In genomic region chr7:45491264-45491663, GRCm38 (mm10) we compare ENCODE assay signal across 10 mouse cellular contexts. TPM values are rescaled to one million over a fixed set of nuclear protein-coding genes. Genes with fewer than 3 reads are reported as not detected.
DNase-seq lines count a peak whose midpoint lies in the region; ATAC-seq lines count a peak whose summit lies in the region.
"Had no signal": no experiment of that assay in that cellular context is flagged by ENCODE, and none has a peak within 500 bp of the region (broad histone marks: within the 10 kb centered on the region; RNA-seq: fewer than 3 reads in every experiment).

No protein-coding gene starts in this region.

- DNase-seq in adrenal gland, adult (ENCODE audit: inconsistent age in 2 of 2, low spot score in 1 of 2): peak; percentile 65 to 83
- no peak for DNase-seq in adrenal gland, postnatal 4 days (ENCODE audit: low spot score in 2 of 2)
- DNase-seq in urinary bladder, postnatal 14 days (ENCODE audit: low spot score): peak; percentile 39
- no peak for DNase-seq in urinary bladder, postnatal 4 days (ENCODE audit: low spot score in 2 of 2)
- no peak for DNase-seq in liver, embryonic 11.5 days (ENCODE audit: low spot score)
- DNase-seq in embryo, embryonic 11 days: no peak
- no peak for DNase-seq in midbrain, embryonic 10.5 days (ENCODE audit: low spot score)
- no peak for DNase-seq in T-cell, adult 2 months (ENCODE audit: low spot score)
- DNase-seq: right cerebral cortex, postnatal 14 days had no signal

- 18% methylated on average over 3 of the region's 3 CpGs for WGBS in liver, embryonic 11.5 days
- WGBS in midbrain, embryonic 10.5 days: 24% methylated on average over 3 of the region's 3 CpGs

- peak overlapping the region; percentile 71 for H3K27ac ChIP-seq in liver, embryonic 11.5 days (ENCODE audit: low read depth, low read length)
- H3K27ac ChIP-seq in midbrain, embryonic 10.5 days (replicated peaks): no peak overlapping the region

- 0 out of 2 replicates have a peak overlapping the region, but pooled peaks have one; percentile 16 for H3K9ac ChIP-seq in liver, embryonic 11.5 days (ENCODE audit: low read depth, low read length)

- H3K4me1 ChIP-seq in liver, embryonic 11.5 days (replicated peaks; ENCODE audit: control insufficient read depth, insufficient read depth, low read length): peaks cover 41% of the 10 kb centered on the region
- peaks cover 42% of the 10 kb centered on the region for H3K4me1 ChIP-seq in midbrain, embryonic 10.5 days

- peaks cover 24% of the 10 kb centered on the region for H3K36me3 ChIP-seq in liver, embryonic 11.5 days (ENCODE audit: control insufficient read depth, insufficient read depth, low read length)
- peaks cover 41% of the 10 kb centered on the region for H3K36me3 ChIP-seq in midbrain, embryonic 10.5 days

- no peaks in the 10 kb centered on the region for H3K27me3 ChIP-seq in liver, embryonic 11.5 days (replicated peaks; ENCODE audit: control insufficient read depth, insufficient read depth, low read length)
- no peaks in the 10 kb centered on the region for H3K27me3 ChIP-seq in midbrain, embryonic 10.5 days (ENCODE audit: low read depth, poor library complexity, severe bottlenecking)

- H3K9me3 ChIP-seq in liver, embryonic 11.5 days (ENCODE audit: control insufficient read depth, low read length): no peaks in the 10 kb centered on the region
- no peaks in the 10 kb centered on the region for H3K9me3 ChIP-seq in midbrain, embryonic 10.5 days (replicated peaks)

- no peak overlapping the region for H3K4me3 ChIP-seq in liver, embryonic 11.5 days (ENCODE audit: low read depth, low read length)
- no peak overlapping the region for H3K4me3 ChIP-seq in midbrain, embryonic 10.5 days

- H3K4me2 ChIP-seq in liver, embryonic 11.5 days: peak overlapping the region; percentile 58

- peak; percentile 59; the same call in 1 of the 2 replicates for ATAC-seq in liver, embryonic 11.5 days (replicated peaks; ENCODE audit: low FRiP score)

RNA-seq across cellular contexts. Expression of gene Dhdh, which starts 2.7 kb away (rescaled TPM):
- total RNA-seq in adrenal gland, postnatal 4 days (2021): 10 to 100 TPM; 35.0 to 38.8 TPM
- polyA plus RNA-seq in liver, embryonic 11.5 days (2014; fragmentation: Nextera tagmentation; extraction: Ambion mirVana): 4.9 and 5.8 TPM in 2 replicates
- polyA plus RNA-seq in midbrain, embryonic 10.5 days (2016; fragmentation: Nextera tagmentation; extraction: Ambion mirVana): 6.0 and 6.8 TPM in 2 replicates

RNA-seq across cellular contexts. Expression of gene Gm45808, which starts 4.7 kb away (rescaled TPM):
- 10 to 100 TPM; 14.9 to 20.7 TPM for total RNA-seq in adrenal gland, postnatal 4 days (2021)
- polyA plus RNA-seq in liver, embryonic 11.5 days (2014; fragmentation: Nextera tagmentation; extraction: Ambion mirVana): not detected in 2 replicates
- 0.34 TPM in 1 of 2 replicates, not detected in the other for polyA plus RNA-seq in midbrain, embryonic 10.5 days (2016; fragmentation: Nextera tagmentation; extraction: Ambion mirVana)

RNA-seq across cellular contexts. Expression of gene Tulp2, which starts 9.6 kb away (rescaled TPM):
- under 1 TPM; 0.45 to 0.54 TPM for total RNA-seq in adrenal gland, postnatal 4 days (2021)
- polyA plus RNA-seq in liver, embryonic 11.5 days (2014; fragmentation: Nextera tagmentation; extraction: Ambion mirVana): 2.3 and 3.2 TPM in 2 replicates
- polyA plus RNA-seq in midbrain, embryonic 10.5 days (2016; fragmentation: Nextera tagmentation; extraction: Ambion mirVana): 0.15 and 0.21 TPM in 2 replicates
- total RNA-seq: left cerebral cortex, postnatal 36 days had no signal

RNA-seq across cellular contexts. Expression of gene Nucb1, which starts 18.9 kb away (rescaled TPM):
- total RNA-seq in adrenal gland, postnatal 4 days (2021): 100 to 1,000 TPM; 236 to 239 TPM
- 149 and 153 TPM in 2 replicates for polyA plus RNA-seq in liver, embryonic 11.5 days (2014; fragmentation: Nextera tagmentation; extraction: Ambion mirVana)
- polyA plus RNA-seq in midbrain, embryonic 10.5 days (2016; fragmentation: Nextera tagmentation; extraction: Ambion mirVana): 105 and 112 TPM in 2 replicates

RNA-seq across cellular contexts. Expression of gene Bax, which starts 24.6 kb away (rescaled TPM):
- total RNA-seq in adrenal gland, postnatal 4 days (2021): 10 to 100 TPM; 75.8 to 78.4 TPM
- polyA plus RNA-seq in liver, embryonic 11.5 days (2014; fragmentation: Nextera tagmentation; extraction: Ambion mirVana): 190 and 212 TPM in 2 replicates
- 240 and 265 TPM in 2 replicates for polyA plus RNA-seq in midbrain, embryonic 10.5 days (2016; fragmentation: Nextera tagmentation; extraction: Ambion mirVana)

Comparison
In these comparisons a context has a peak if more than half of its experiments do, and no peak if none do; other contexts are left out.
1. DNase-seq: peak in adrenal gland, adult (2 of 2) and urinary bladder, postnatal 14 days (single experiment); none in adrenal gland, postnatal 4 days (0 of 2), urinary bladder, postnatal 4 days (0 of 2), liver, embryonic 11.5 days (single experiment), embryo, embryonic 11 days (single experiment), midbrain, embryonic 10.5 days (single experiment) and T-cell, adult 2 months (single experiment).